Mouse (Mus musculus) olfactory bulb, adult 2 months (tissue): ENCODE data around the gene BC052040. TPM values are rescaled to one million over a fixed set of nuclear protein-coding genes. Genes with fewer than 3 reads are reported as not detected.

Experiments
- H3K27ac ChIP-seq: fragments of 200-500 bp; 2 replicates; pipeline ENCODE4 v1.5.1; 2012; ENCODE audit warnings: low read depth, low read length; ENCODE audit not compliant: insufficient read depth
- H3K4me1 ChIP-seq: fragments of 200-500 bp; 2 replicates; pipeline ENCODE4 v1.6.1; 2012; ENCODE audit warnings: low read length; ENCODE audit not compliant: control insufficient read depth, insufficient read depth
- H3K4me3 ChIP-seq: fragments of 200-500 bp; 2 replicates; pipeline ENCODE4 v1.5.1; 2012; ENCODE audit warnings: mild to moderate bottlenecking, low read depth, low read length, moderate library complexity; ENCODE audit not compliant: insufficient read depth
- CTCF ChIP-seq: fragments of 200-500 bp; IDR thresholded peaks from 2 replicates; pipeline ENCODE4 v1.5.1; 2012; ENCODE audit warnings: low read depth, mild to moderate bottlenecking, low read length, moderate library complexity; ENCODE audit not compliant: insufficient read depth
- POLR2A ChIP-seq: fragments of 200-500 bp; IDR thresholded peaks from 2 replicates; pipeline ENCODE4 v1.6.1; 2012; ENCODE audit warnings: mild to moderate bottlenecking, low read depth, low read length, moderate library complexity; ENCODE audit not compliant: insufficient read depth
- WGBS: fragments of 180-500 bp; shearing (Covaris S2); methylation state at CpG from one replicate; pipeline ENCODE4 v1.1.7; 2018; 5-methylcytosine and 5-hydroxymethylcytosine counted together
- polyA plus RNA-seq: library from polyadenylated mRNA; stranded (reverse); fragments of >200 nt; gene quantifications from 2 replicates; pipeline ENCODE4 v1.2.4, GENCODE M21; 2012; ENCODE audit warnings: low replicate concordance; ENCODE audit not compliant: missing spikeins, insufficient read depth, insufficient read length

The BC052040 gene
- not detected in 2 replicates for polyA plus RNA-seq

DNA sequence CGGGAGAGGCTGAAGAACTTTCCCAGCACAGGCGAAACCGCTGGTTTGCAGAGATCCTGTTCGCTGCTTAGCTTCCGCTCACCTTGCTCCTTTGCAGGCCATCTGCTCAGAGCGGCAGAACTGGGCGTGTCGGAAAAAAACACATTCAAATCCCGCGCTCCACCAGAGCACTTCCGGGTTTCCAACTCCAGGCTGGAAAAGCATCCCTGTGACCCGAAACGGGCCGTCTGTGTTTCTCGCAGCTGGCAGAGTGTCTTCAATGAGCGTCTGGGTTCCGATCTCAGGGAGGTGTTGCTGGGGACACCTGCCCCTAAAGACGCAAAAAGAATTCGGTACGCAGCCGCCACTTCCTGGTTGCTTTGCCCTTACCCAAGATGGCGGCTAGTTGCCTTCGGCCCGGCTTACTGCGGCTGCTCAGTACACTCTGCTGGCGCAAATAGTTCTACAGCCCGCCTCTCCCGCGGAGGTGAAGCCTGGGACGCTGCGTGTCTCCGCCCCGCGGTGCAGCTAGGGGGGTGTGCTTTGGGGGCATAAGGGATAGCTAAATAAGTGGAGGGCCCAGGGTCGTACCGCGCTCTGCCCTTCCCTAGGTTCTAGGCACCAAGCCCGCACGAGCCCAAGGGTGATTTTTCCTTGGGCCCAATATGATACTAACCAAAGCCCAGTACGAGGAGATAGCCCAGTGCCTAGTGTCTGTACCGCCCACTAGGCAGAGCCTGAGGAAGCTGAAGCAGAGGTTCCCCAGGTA lies at the start of gene BC052040:
Gene BC052040 (plus strand): TSS at position 476 of the 748 bp plus-strand sequence.
- Histone ChIP-seq H3K4me3 (peak within 1 kb of the TSS; percentile 84), H3K4me1 (peaks cover 4% of the 10 kb centered on the region; the same call in 1 of the 2 replicates), H3K27ac (peak within 1 kb of the TSS; percentile 77)
- TF ChIP-seq POLR2A (no peak), CTCF (no peak)
- WGBS, result under 1% methylated on average over 41 of the region's 41 CpGs

- no peak for TF ChIP-seq POLR2A
- no peak for TF ChIP-seq CTCF
- no peak overlapping the region for H3K4me3 ChIP-seq
- WGBS, result 58% methylated on average over 13 of the region's 13 CpGs
- H3K27ac ChIP-seq, result no peak overlapping the region
- H3K4me1 ChIP-seq, result no peaks in the 10 kb centered on the region
Observed at GRCm38 (mm10) chr2:115538009-115538690, 43.4 kb upstream of the BC052040 start.

- Histone ChIP-seq H3K27ac (no peak overlapping the region), H3K4me3 (no peak overlapping the region), H3K4me1 (no peaks in the 10 kb centered on the region)
- 47% methylated on average over 5 of the region's 5 CpGs for WGBS
- TF ChIP-seq POLR2A, result no peak
- no peak for TF ChIP-seq CTCF
Observed at GRCm38 (mm10) chr2:115538691-115539283, 42.7 kb upstream of the BC052040 start.

- 96% methylated on average over 5 of the region's 5 CpGs for WGBS
- TF ChIP-seq POLR2A, result no peak
- TF ChIP-seq CTCF, result no peak
- Histone ChIP-seq H3K27ac (no peak overlapping the region), H3K4me1 (no peaks in the 10 kb centered on the region), H3K4me3 (no peak overlapping the region)
Observed at GRCm38 (mm10) chr2:115539731-115540130, 41.8 kb upstream of the BC052040 start.

DNA sequence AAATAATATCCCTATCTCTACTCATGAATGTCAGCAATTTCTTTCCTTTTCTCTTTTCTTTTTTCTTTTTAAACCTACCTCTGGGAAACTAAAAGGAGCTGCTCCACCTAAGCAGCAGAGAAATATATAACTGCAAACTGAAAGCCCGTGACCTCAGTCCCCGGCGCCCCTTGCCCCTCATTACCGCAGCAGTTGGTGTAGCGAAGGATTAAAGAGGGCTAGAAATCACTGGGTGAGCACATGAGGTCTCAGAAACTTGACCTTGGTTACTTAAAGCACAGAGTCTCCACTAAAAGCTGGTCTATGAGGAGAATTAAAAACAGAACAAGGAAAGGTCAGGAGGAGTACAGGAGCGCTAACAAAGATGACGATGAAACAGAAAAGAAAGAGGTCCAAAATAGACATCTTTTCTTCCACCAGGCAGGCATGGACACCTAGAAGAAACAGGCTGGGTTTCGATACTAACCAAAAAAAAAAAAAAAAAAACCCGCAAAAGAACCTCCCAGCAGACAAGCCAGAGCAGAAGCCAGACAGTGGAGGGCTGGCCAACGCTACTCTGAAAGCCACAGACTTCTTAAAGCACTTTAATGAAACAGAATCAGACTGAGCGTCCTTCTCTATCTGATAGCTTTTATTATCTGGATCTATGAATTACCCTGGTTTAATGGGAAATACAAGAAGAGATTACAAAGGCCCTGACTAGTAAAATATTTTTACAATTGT lies 39.0 kb upstream of the BC052040 start:
- TF ChIP-seq CTCF, result no peak
- TF ChIP-seq POLR2A, result no peak
- 88% methylated on average over 11 of the region's 11 CpGs for WGBS
- Histone ChIP-seq H3K27ac (no peak overlapping the region), H3K4me1 (no peaks in the 10 kb centered on the region), H3K4me3 (no peak overlapping the region)

DNA sequence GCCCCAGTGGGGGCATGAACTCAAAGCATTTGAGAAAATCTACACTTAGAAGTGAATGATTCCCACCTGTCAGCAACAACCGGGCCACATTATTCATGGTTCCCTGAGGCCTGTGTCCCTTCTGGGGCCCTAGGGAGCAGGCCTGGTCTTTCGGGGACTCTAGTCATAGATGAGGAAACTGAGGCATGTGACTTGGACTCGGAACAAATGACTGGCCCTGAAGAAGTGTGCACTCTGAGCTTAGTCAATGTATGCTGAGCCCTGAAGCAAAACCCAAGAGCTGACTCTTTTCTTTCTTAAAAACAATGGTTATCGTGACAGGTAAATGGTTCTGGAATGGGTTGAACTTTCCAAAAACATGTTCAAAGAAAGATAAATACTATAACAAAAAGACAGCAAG lies 38.3 kb upstream of the BC052040 start:
- WGBS, result 92% methylated on average over 4 of the region's 4 CpGs

DNA sequence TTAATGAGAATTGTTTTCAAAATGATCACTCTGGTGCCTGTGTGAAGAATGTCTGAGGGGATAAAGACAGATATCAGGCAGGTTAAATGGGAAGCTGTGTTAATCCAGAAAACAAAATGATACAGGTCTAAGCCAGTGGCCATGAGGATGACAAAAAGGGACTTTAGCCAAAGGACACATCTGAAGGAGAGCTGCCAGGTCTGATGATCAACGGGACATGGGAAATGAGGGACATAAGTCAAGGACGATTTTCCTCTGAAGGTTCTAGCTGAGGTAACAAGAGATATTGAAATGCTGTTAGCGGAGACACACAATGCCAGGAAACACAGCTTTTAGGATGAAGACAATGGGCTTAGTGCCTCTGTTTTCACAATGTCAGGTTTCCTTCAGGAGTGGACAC lies 29.6 kb upstream of the BC052040 start:
- no peak for TF ChIP-seq CTCF
- no peak overlapping the region for H3K4me3 ChIP-seq
- H3K27ac ChIP-seq, result no peak overlapping the region
- H3K4me1 ChIP-seq, result no peaks in the 10 kb centered on the region
- 85% methylated on average over 3 of the region's 3 CpGs for WGBS

More for the DNA sequence above, 38.3 kb upstream of the BC052040 start:
- H3K4me1 ChIP-seq, result no peaks in the 10 kb centered on the region
- TF ChIP-seq CTCF, result no peak
- TF ChIP-seq POLR2A, result no peak
- no peak overlapping the region for H3K4me3 ChIP-seq
- no peak overlapping the region for H3K27ac ChIP-seq

GRCm38 (mm10) chr2:115562155-115562827 lies 19.2 kb upstream of the BC052040 start:
- 93% methylated on average over 3 of the region's 3 CpGs for WGBS
- Histone ChIP-seq H3K27ac (no peak overlapping the region), H3K4me3 (no peak overlapping the region), H3K4me1 (no peaks in the 10 kb centered on the region)
- TF ChIP-seq POLR2A (no peak), CTCF (no peak)
